Mouse (Mus musculus) erythroblast, embryonic 14.5 days (primary cell): ENCODE data around the gene BC030867.

Source experiments
- GATA1 ChIP-seq: IDR thresholded peaks from 2 replicates; pipeline ENCODE4 v1.6.1; 2012; ENCODE audit warnings: low read length, inconsistent platforms, mixed read lengths
- TAL1 ChIP-seq: IDR thresholded peaks from 3 replicates; pipeline ENCODE4 v1.6.1; 2012; ENCODE audit warnings: low read length, inconsistent platforms, mixed read lengths

DNA sequence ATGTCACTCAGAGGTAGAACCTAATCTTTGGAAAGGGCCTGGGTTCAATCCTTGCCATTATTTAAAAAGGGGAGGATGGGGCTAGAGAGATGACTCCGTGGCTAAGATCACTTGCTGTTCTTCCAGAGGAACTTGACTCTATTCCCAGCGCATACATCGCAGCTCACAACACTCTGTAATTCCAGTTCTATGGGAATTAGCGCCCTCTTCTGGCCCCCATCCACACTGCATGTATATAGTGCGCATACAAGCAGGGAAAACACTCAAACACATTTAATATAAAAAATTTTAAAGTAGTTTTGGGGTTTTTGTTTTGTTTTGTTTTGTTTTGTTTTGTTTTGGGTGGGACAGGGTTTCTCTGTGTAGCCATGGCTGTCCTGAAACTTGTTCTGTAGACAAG, 6.8 kb upstream of the BC030867 start:
- TF ChIP-seq TAL1, result no peak
- TF ChIP-seq GATA1, result no peak
